Mouse (Mus musculus): ENCODE data around the gene Sox6. TPM values are rescaled to one million over a fixed set of nuclear protein-coding genes. Genes with fewer than 3 reads are reported as not detected.
"Not testable (repeated sequence)": the region's sequence is repeated elsewhere in the genome, so short reads cannot be mapped to it uniquely, and the experiment has no call there.

The Sox6 gene
- polyA plus RNA-seq, 1 experiment from 2014 or later = 31.2 TPM

DNA sequence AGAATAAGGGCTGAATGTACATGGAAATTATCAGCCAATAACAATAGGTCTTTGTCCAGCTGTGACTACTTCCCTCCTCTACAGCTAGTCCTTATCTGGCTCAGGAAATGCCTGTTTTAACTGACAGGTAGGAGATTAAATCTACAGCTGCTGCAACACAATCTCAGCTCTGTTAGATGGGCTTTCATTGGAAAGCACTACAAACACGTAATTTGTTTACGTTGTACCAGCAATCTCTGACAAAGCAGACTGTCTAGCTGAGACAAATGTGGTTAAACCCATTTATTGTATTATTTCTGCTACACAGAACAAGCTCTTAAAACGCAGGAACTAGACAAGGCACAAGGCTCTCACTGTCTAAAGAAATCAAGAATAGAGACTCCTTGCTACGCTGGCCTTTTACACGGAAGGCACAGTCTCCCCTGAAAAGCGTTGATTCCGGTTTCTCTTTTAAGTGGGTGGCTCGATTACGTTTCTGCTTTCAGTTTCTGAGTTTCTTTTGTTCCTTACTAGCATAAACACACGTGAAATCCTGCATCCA is 422.8 kb downstream of the Sox6 start:
- WGBS = 29% methylated on average over 10 of the region's 10 CpGs
- H3K4me3 ChIP-seq (ENCODE audit: low read length) = peak overlapping the region; percentile 11
- no peaks in the 10 kb centered on the region for H3K36me3 ChIP-seq (ENCODE audit: control insufficient read depth, insufficient read depth, low read length)
- H3K4me2 ChIP-seq (ENCODE audit: low read length) = peak overlapping the region; percentile 39
- no peaks in the 10 kb centered on the region for H3K27me3 ChIP-seq (replicated peaks; ENCODE audit: control insufficient read depth, insufficient read depth, low read length)
- ATAC-seq = peak; percentile 58; the same call in 1 of the 2 replicates
- H3K9ac ChIP-seq (ENCODE audit: low read depth, low read length) = peak overlapping the region; percentile 43
- no peaks in the 10 kb centered on the region for H3K9me3 ChIP-seq (ENCODE audit: control insufficient read depth, low read length)
- peak overlapping the region; percentile 16; the same call in 1 of the 2 replicates for H3K27ac ChIP-seq (ENCODE audit: low read depth, low read length)
- H3K4me1 ChIP-seq (ENCODE audit: control insufficient read depth, insufficient read depth, low read depth, low read length) = peaks cover 4% of the 10 kb centered on the region

GRCm38 (mm10) chr7:115607485-115607884 is 431.1 kb downstream of the Sox6 start:
- Histone ChIP-seq H3K27me3 (replicated peaks; ENCODE audit: control insufficient read depth, insufficient read depth, low read length) (no peaks in the 10 kb centered on the region), H3K27ac (ENCODE audit: low read depth, low read length) (no peak overlapping the region), H3K4me1 (ENCODE audit: control insufficient read depth, insufficient read depth, low read depth, low read length) (peaks cover 3% of the 10 kb centered on the region; the same call in 1 of the 2 replicates), H3K4me2 (ENCODE audit: low read length) (no peak overlapping the region), H3K9ac (ENCODE audit: low read depth, low read length) (no peak overlapping the region), H3K36me3 (ENCODE audit: control insufficient read depth, insufficient read depth, low read length) (no peaks in the 10 kb centered on the region), H3K4me3 (ENCODE audit: low read length) (no peak overlapping the region), H3K9me3 (ENCODE audit: control insufficient read depth, low read length) (no peaks in the 10 kb centered on the region)
- no peak for ATAC-seq
- 86% methylated on average over 1 of the region's 1 CpGs for WGBS

DNA sequence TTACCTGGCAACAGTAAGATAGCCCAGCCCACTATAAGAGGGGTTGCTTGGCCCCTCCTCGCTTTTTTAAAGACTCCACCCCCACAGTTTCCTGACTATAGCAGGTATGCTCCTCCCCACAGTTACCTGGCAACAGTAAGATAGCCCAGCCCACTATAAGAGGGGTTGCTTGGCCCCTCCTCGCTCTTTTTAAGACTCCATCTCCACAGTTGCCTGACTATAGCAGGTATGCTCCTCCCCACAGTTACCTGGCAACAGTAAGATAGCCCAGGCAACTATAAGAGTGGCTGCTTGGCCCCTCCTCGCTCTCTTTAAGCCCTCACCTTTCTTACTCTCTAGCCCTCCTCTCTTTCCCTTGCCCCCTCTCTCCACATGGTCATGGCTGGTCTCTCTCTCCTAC is 432.5 kb downstream of the Sox6 start:
- not testable (repeated sequence) for ATAC-seq; H3K4me2 ChIP-seq (ENCODE audit: low read length)

DNA sequence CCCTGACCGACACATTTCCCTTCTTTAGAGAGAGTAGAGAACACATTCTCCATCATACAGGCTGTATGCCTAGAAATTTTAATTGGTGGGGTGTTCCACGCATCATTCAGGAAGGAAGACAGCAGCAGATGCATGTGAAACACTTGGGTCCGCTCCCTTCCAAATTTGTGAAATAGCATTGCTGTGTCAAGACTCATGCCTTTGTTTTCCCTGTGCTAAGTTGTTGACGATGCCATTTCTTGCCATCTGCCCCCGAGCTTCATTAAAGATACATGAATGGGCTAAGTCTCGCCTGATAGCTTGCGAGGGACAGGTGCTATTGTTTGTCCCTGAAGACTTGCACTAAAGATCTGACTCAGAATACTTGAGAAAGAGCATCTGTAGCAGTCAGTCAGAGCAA is 433.7 kb downstream of the Sox6 start:
- no peak for ATAC-seq
- no peak overlapping the region for H3K27ac ChIP-seq (ENCODE audit: low read depth, low read length)
- peaks cover 3% of the 10 kb centered on the region; the same call in 1 of the 2 replicates for H3K4me1 ChIP-seq (ENCODE audit: control insufficient read depth, insufficient read depth, low read depth, low read length)
- WGBS = 35% methylated on average over 7 of the region's 7 CpGs
- no peak overlapping the region for H3K9ac ChIP-seq (ENCODE audit: low read depth, low read length)
- no peak overlapping the region for H3K4me3 ChIP-seq (ENCODE audit: low read length)
- peaks cover 3% of the 10 kb centered on the region; the same call in 1 of the 2 replicates for H3K9me3 ChIP-seq (ENCODE audit: control insufficient read depth, low read length)
- no peaks in the 10 kb centered on the region for H3K27me3 ChIP-seq (replicated peaks; ENCODE audit: control insufficient read depth, insufficient read depth, low read length)
- no peak overlapping the region for H3K4me2 ChIP-seq (ENCODE audit: low read length)
- H3K36me3 ChIP-seq (ENCODE audit: control insufficient read depth, insufficient read depth, low read length) = no peaks in the 10 kb centered on the region

More for the DNA sequence above, 432.5 kb downstream of the Sox6 start:
- H3K4me1 ChIP-seq (ENCODE audit: control insufficient read depth, insufficient read depth, low read depth, low read length); H3K9ac ChIP-seq (ENCODE audit: low read depth, low read length); H3K4me3 ChIP-seq (ENCODE audit: low read length); H3K9me3 ChIP-seq (ENCODE audit: control insufficient read depth, low read length); H3K27ac ChIP-seq (ENCODE audit: low read depth, low read length); H3K36me3 ChIP-seq (ENCODE audit: control insufficient read depth, insufficient read depth, low read length); H3K27me3 ChIP-seq (replicated peaks; ENCODE audit: control insufficient read depth, insufficient read depth, low read length): not testable (repeated sequence)
- 83% methylated on average over 3 of the region's 3 CpGs for WGBS

GRCm38 (mm10) chr7:115597376-115597775 is 441.2 kb downstream of the Sox6 start:
- Histone ChIP-seq H3K9ac (ENCODE audit: low read depth, low read length) (no peak overlapping the region), H3K9me3 (ENCODE audit: control insufficient read depth, low read length) (peaks cover 3% of the 10 kb centered on the region; the same call in 1 of the 2 replicates), H3K4me2 (ENCODE audit: low read length) (no peak overlapping the region), H3K4me1 (ENCODE audit: control insufficient read depth, insufficient read depth, low read depth, low read length) (no peaks in the 10 kb centered on the region), H3K27ac (ENCODE audit: low read depth, low read length) (no peak overlapping the region), H3K27me3 (replicated peaks; ENCODE audit: control insufficient read depth, insufficient read depth, low read length) (no peaks in the 10 kb centered on the region), H3K4me3 (ENCODE audit: low read length) (no peak overlapping the region), H3K36me3 (ENCODE audit: control insufficient read depth, insufficient read depth, low read length) (no peaks in the 10 kb centered on the region)
- ATAC-seq = no peak
- WGBS = 58% methylated on average over 6 of the region's 6 CpGs

- no peaks in the 10 kb centered on the region for H3K27me3 ChIP-seq (replicated peaks; ENCODE audit: control insufficient read depth, insufficient read depth, low read length)
- H3K4me1 ChIP-seq (ENCODE audit: control insufficient read depth, insufficient read depth, low read depth, low read length) = no peaks in the 10 kb centered on the region
- no peak overlapping the region for H3K4me2 ChIP-seq (ENCODE audit: low read length)
- no peak for ATAC-seq
- no peaks in the 10 kb centered on the region for H3K36me3 ChIP-seq (ENCODE audit: control insufficient read depth, insufficient read depth, low read length)
- 79% methylated on average over 7 of the region's 7 CpGs for WGBS
- H3K9me3 ChIP-seq (ENCODE audit: control insufficient read depth, low read length) = no peaks in the 10 kb centered on the region
- H3K27ac ChIP-seq (ENCODE audit: low read depth, low read length) = no peak overlapping the region
- H3K9ac ChIP-seq (ENCODE audit: low read depth, low read length) = no peak overlapping the region
- H3K4me3 ChIP-seq (ENCODE audit: low read length) = no peak overlapping the region
Measured at GRCm38 (mm10) chr7:115580461-115580860, 458.1 kb downstream of the Sox6 start.

GRCm38 (mm10) chr7:115579826-115580225 is 458.8 kb downstream of the Sox6 start:
- H3K4me3 ChIP-seq (ENCODE audit: low read length) = no peak overlapping the region
- H3K4me2 ChIP-seq (ENCODE audit: low read length) = no peak overlapping the region
- H3K9ac ChIP-seq (ENCODE audit: low read depth, low read length) = no peak overlapping the region
- H3K27me3 ChIP-seq (replicated peaks; ENCODE audit: control insufficient read depth, insufficient read depth, low read length) = no peaks in the 10 kb centered on the region
- ATAC-seq = no peak
- WGBS = 85% methylated on average over 3 of the region's 3 CpGs
- no peaks in the 10 kb centered on the region for H3K9me3 ChIP-seq (ENCODE audit: control insufficient read depth, low read length)
- no peaks in the 10 kb centered on the region for H3K36me3 ChIP-seq (ENCODE audit: control insufficient read depth, insufficient read depth, low read length)
- no peaks in the 10 kb centered on the region for H3K4me1 ChIP-seq (ENCODE audit: control insufficient read depth, insufficient read depth, low read depth, low read length)
- H3K27ac ChIP-seq (ENCODE audit: low read depth, low read length) = no peak overlapping the region

DNA sequence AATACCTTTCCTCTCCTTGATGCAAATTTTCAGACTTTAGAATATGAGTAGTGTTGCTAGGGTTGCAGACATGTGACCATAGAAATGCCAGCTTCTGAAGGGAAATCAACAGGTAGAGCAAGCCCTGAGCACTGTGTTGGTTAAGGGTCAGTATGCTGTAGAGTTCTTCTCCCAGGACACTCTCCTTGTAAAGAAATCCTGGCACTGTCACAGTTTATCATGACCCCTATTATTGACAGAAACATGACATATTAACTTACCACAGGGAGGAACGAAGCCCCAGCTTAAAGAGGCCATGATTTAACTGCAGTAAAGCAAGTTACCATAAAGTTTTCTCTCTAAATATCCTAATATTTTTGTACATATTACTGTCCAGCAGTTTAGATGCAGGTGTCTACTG is 462.2 kb downstream of the Sox6 start:
- H3K4me3 ChIP-seq (ENCODE audit: low read length) = no peak overlapping the region
- H3K4me1 ChIP-seq (ENCODE audit: control insufficient read depth, insufficient read depth, low read depth, low read length) = no peaks in the 10 kb centered on the region
- no peak overlapping the region for H3K4me2 ChIP-seq (ENCODE audit: low read length)
- H3K36me3 ChIP-seq (ENCODE audit: control insufficient read depth, insufficient read depth, low read length) = no peaks in the 10 kb centered on the region
- no peak overlapping the region for H3K27ac ChIP-seq (ENCODE audit: low read depth, low read length)
- H3K27me3 ChIP-seq (replicated peaks; ENCODE audit: control insufficient read depth, insufficient read depth, low read length) = no peaks in the 10 kb centered on the region
- WGBS = 86% methylated on average over 1 of the region's 1 CpGs
- no peaks in the 10 kb centered on the region for H3K9me3 ChIP-seq (ENCODE audit: control insufficient read depth, low read length)
- no peak for ATAC-seq
- H3K9ac ChIP-seq (ENCODE audit: low read depth, low read length) = no peak overlapping the region

DNA sequence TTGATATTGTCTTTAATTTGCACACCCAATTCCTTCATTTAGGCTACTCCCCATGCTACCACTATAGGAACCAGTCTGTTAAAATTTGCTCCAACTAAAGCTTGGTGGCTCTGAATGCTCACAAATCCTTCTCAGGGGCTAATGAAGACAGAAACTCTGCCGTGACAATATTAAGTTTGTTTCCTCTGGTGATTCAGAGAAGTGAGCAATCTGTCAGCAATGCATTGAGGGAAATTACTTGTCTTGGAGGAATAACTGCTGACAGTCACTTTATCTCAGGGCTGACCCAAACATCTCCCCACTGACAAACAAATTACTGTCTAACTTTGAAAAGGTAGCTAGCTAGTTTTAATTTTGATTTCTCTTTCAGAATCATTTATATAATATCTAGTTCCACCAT is 463.8 kb downstream of the Sox6 start:
- H3K27ac ChIP-seq (ENCODE audit: low read depth, low read length) = no peak overlapping the region
- H3K4me3 ChIP-seq (ENCODE audit: low read length) = no peak overlapping the region
- H3K4me2 ChIP-seq (ENCODE audit: low read length) = no peak overlapping the region
- ATAC-seq = no peak
- no peaks in the 10 kb centered on the region for H3K4me1 ChIP-seq (ENCODE audit: control insufficient read depth, insufficient read depth, low read depth, low read length)
- H3K36me3 ChIP-seq (ENCODE audit: control insufficient read depth, insufficient read depth, low read length) = no peaks in the 10 kb centered on the region
- WGBS = 43% methylated on average over 1 of the region's 1 CpGs
- no peaks in the 10 kb centered on the region for H3K27me3 ChIP-seq (replicated peaks; ENCODE audit: control insufficient read depth, insufficient read depth, low read length)
- H3K9me3 ChIP-seq (ENCODE audit: control insufficient read depth, low read length) = no peaks in the 10 kb centered on the region
- no peak overlapping the region for H3K9ac ChIP-seq (ENCODE audit: low read depth, low read length)

Data from hindbrain, embryonic 16.5 days (tissue).